Mouse (Mus musculus) testis, postnatal 10 days (tissue): ENCODE results near the gene Svip.

Experiments
- DNase-seq: peaks from one replicate; pipeline ENCODE4 v3.0.0; 2021; ENCODE audit warnings: low spot score

The Svip gene

DNA sequence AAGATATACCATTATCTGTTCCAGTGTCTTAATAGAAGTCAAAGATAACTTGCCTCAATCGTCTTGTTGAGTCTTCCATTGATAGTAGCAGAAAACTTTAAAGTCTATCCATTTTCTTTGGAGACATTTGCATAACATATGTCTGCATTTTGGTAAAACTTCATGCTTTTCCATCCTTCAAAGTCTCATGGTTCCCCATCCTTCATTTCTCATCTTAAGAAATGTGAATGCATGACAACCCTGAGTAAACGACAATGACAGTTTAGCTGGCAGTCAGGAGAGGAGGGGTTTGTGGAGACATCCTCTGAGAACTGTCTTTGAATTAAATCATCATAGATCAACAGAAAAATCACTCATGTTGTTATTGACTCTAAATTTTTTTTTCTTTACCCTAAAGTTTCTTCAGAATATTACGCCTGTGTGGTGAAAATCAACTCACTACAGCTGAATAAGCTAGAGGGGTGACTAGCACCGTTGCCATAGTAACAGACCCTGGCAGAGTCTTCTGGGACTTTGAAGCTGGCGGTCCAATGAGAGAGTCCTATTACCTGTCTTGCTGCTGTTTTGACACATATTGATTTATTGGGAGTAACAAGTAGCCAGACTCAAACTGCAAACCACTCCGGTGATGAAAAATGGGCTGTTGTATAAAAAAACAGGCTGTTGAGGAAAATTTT, 45.0 kb downstream of the Svip start:
- no peak for DNase-seq

DNA sequence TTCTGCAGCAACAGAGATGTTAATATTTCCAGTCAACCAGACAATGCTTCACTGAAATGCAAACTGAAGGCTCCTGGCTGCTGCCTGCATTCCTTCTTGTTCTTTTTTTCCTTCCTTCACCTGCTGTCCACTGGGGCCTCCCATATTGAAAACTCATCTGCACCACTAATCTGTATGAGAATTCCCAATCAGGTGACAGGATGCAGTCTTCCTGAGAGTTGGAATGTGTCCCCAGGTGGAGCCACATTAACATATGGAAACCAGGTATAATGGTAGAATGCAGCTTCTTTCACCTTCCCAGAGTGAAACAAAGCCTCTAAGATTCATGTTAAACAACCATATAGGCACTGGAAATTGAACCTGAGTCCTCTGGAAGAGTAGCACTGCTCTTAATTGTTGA, 48.1 kb downstream of the Svip start:
- DNase-seq: no peak

DNA sequence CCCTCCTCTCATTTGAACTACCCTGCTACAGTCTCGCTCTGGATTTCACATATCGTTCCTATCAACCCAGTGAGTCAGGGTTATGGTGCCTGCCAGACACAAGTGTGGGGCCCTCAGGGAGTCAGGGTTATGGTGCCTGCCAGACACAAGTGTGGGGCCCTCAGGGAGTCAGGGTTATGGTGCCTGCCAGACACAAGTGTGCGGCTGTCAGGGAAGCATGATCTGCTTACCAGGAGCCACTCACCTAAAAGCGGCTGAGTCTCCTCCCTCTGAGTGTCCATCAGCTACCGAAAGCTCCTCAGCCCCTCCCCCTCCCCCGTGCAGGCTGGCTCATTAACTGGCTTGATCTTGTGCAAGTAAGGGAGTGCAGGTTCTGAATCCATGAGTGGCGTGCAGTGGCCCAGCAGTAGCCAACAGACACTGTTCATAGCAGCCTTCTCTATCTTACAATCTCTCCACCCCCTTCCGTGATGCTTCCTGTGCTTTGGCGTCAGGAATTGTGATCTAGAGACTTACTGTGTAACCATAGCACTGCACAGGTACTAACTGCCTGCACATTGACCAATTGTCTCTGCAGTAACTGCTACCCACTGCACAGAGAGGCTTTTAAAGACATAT, 50.3 kb downstream of the Svip start:
- no peak for DNase-seq
